Comparison of ENCODE assay signal across 15 mouse cellular contexts in genomic region chr13:53266543-53266951, GRCm38 (mm10). TPM values are rescaled to one million over a fixed set of nuclear protein-coding genes. Genes with fewer than 3 reads are reported as not detected.
A peak's percentile ranks its signal among the peaks of the same experiment; 100 is the strongest.
DNase-seq lines count a peak whose midpoint lies in the region; ATAC-seq and TF ChIP-seq lines count a peak whose summit lies in the region.
"Had no signal": no experiment of that assay in that cellular context is flagged by ENCODE, and none has a peak within 500 bp of the region (broad histone marks: within the 10 kb centered on the region; RNA-seq: fewer than 3 reads in every experiment).

No protein-coding gene starts in this region.

- ATAC-seq in heart, embryonic 12.5 days (ENCODE audit: insufficient number of reproducible peaks, low FRiP score): no peak
- no peak for ATAC-seq in kidney, embryonic 16.5 days (ENCODE audit: low FRiP score, low TSS enrichment)
- ATAC-seq in limb, embryonic 14.5 days (ENCODE audit: low FRiP score, low read depth): peak; percentile 58; the same call in 1 of the 2 replicates
- ATAC-seq: activated CD4-positive, CD25-positive, alpha-beta regulatory T cell, adult 4 months had no signal

- intact Hi-C loops in heart, postnatal 36 days (cut with DNase I): no loop called here
- intact Hi-C loops in left cerebral cortex, postnatal 25 days (cut with DNase I): no loop called here

- H3K4me1 ChIP-seq in heart, embryonic 12.5 days (replicated peaks): peaks cover 83% of the 10 kb centered on the region
- H3K4me1 ChIP-seq in kidney, embryonic 16.5 days (ENCODE audit: insufficient read depth, low read length): peaks cover 58% of the 10 kb centered on the region
- H3K4me1 ChIP-seq in limb, embryonic 14.5 days (ENCODE audit: control insufficient read depth, insufficient read depth, low read length): peaks cover 51% of the 10 kb centered on the region

- H3K27ac ChIP-seq in heart, embryonic 12.5 days (ENCODE audit: poor library complexity, severe bottlenecking): no peak overlapping the region
- peak overlapping the region; percentile 52; the same call in 1 of the 2 replicates for H3K27ac ChIP-seq in kidney, embryonic 16.5 days (ENCODE audit: low read length)
- peak overlapping the region; percentile 65 for H3K27ac ChIP-seq in limb, embryonic 14.5 days (replicated peaks; ENCODE audit: low read depth, low read length)
- H3K27ac ChIP-seq: heart, adult 2 months had no signal

- no peak for DNase-seq in heart, postnatal 36 days
- no peak for DNase-seq in kidney, adult 8-10 months
- DNase-seq in brain, adult 2 months (ENCODE audit: low read depth, low spot score): peak; percentile 17
- DNase-seq in limb, embryonic 14.5 days (ENCODE audit: low spot score): peak; percentile 78
- DNase-seq in left cerebral cortex, postnatal 25 days (ENCODE audit: low spot score in 2 of 2): no peak
- DNase-seq in yolk sac, embryonic 10.5 days (ENCODE audit: low spot score): no peak
- DNase-seq: B cell, adult 2 months; cerebellum, postnatal 10 days; heart, adult 2 months; left cerebral cortex, postnatal 4 days had no signal

- 0 out of 2 replicates have a peak, but pooled peaks cover 4% of the 10 kb centered on the region for H3K9me3 ChIP-seq in heart, embryonic 12.5 days (replicated peaks)
- H3K9me3 ChIP-seq in kidney, embryonic 16.5 days (ENCODE audit: low read length): peaks cover 4% of the 10 kb centered on the region; the same call in 1 of the 2 replicates
- no peaks in the 10 kb centered on the region for H3K9me3 ChIP-seq in limb, embryonic 14.5 days (ENCODE audit: control insufficient read depth, low read length)

- H3K9ac ChIP-seq in heart, embryonic 12.5 days: no peak overlapping the region
- H3K9ac ChIP-seq in kidney, embryonic 16.5 days (replicated peaks; ENCODE audit: low read length): no peak overlapping the region
- H3K9ac ChIP-seq in limb, embryonic 14.5 days (ENCODE audit: low read depth, low read length, severe bottlenecking): no peak overlapping the region

- 60% methylated on average over 8 of the region's 8 CpGs for WGBS in heart, embryonic 12.5 days
- WGBS in kidney, embryonic 16.5 days: 47% methylated on average over 8 of the region's 8 CpGs
- 23% methylated on average over 8 of the region's 8 CpGs for WGBS in limb, embryonic 14.5 days

- no peaks in the 10 kb centered on the region for H3K27me3 ChIP-seq in heart, embryonic 12.5 days (replicated peaks)
- no peaks in the 10 kb centered on the region for H3K27me3 ChIP-seq in kidney, embryonic 16.5 days (ENCODE audit: insufficient read depth, low read length)
- no peaks in the 10 kb centered on the region for H3K27me3 ChIP-seq in limb, embryonic 14.5 days (ENCODE audit: control insufficient read depth, insufficient read depth, low read length)

- H3K4me2 ChIP-seq in heart, embryonic 12.5 days: peak overlapping the region; percentile 7; the same call in 1 of the 2 replicates
- H3K4me2 ChIP-seq in kidney, embryonic 16.5 days (replicated peaks; ENCODE audit: low read depth, low read length): no peak overlapping the region
- peak overlapping the region; percentile 18 for H3K4me2 ChIP-seq in limb, embryonic 14.5 days (replicated peaks; ENCODE audit: low read depth, low read length, severe bottlenecking)

- H3K4me3 ChIP-seq in heart, embryonic 12.5 days: no peak overlapping the region
- no peak overlapping the region for H3K4me3 ChIP-seq in kidney, embryonic 16.5 days (ENCODE audit: low read length)
- no peak overlapping the region; the same call in 1 of the 2 replicates for H3K4me3 ChIP-seq in limb, embryonic 14.5 days (replicated peaks; ENCODE audit: low read length)
- H3K4me3 ChIP-seq: heart, adult 2 months had no signal

- no peaks in the 10 kb centered on the region for H3K36me3 ChIP-seq in heart, embryonic 12.5 days
- H3K36me3 ChIP-seq in kidney, embryonic 16.5 days (ENCODE audit: insufficient read depth, low read length): no peaks in the 10 kb centered on the region
- no peaks in the 10 kb centered on the region for H3K36me3 ChIP-seq in limb, embryonic 14.5 days (ENCODE audit: control insufficient read depth, insufficient read depth, low read length)

- TF ChIP-seq POLR2A in limb, embryonic 14.5 days (IDR thresholded peaks at IDR 0.05; ENCODE audit: borderline replicate concordance, extremely low read depth, insufficient read depth, insufficient read length): no peak

RNA-seq across cellular contexts. Expression of gene Ror2, which starts 19.4 kb away (rescaled TPM):
- polyA plus RNA-seq in heart, embryonic 12.5 days (2016; fragmentation: Nextera tagmentation; extraction: Ambion mirVana): 28.3 and 30.7 TPM in 2 replicates
- total RNA-seq in heart, postnatal 36 days (2021): 1 to 10 TPM; 1.3 to 1.9 TPM
- polyA plus RNA-seq in kidney, embryonic 16.5 days (2015; fragmentation: Nextera tagmentation; extraction: Ambion mirVana): 9.9 and 10.4 TPM in 2 replicates
- polyA plus RNA-seq in limb, embryonic 14.5 days (2012; rRNA removed): 33.0 and 48.1 TPM in 2 replicates
- polyA plus RNA-seq in limb, embryonic 14.5 days (2014; fragmentation: Nextera tagmentation; extraction: Ambion mirVana): 19.0 and 22.5 TPM in 2 replicates
- 1 to 10 TPM; 1.2 to 1.3 TPM for total RNA-seq in left cerebral cortex, postnatal 25 days (2021)
- total RNA-seq: MEL; monocyte, adult 5-6 weeks had no signal
- polyA plus RNA-seq: activated CD4-positive, CD25-positive, alpha-beta regulatory T cell, adult 4 months had no signal

Comparison
In these comparisons a context has a peak if more than half of its experiments do, and no peak if none do; other contexts are left out.
1. DNase-seq: peak in brain, adult 2 months (single experiment) and limb, embryonic 14.5 days (single experiment); none in heart, postnatal 36 days (0 of 2), kidney, adult 8-10 months (0 of 2), left cerebral cortex, postnatal 25 days (0 of 2) and yolk sac, embryonic 10.5 days (single experiment).